Mouse (Mus musculus) embryo, embryonic 11.5 days (tissue): Measurements from ENCODE around the gene A3galt2.

ENCODE experiments used
- DNase-seq: peaks from one replicate; pipeline ENCODE4 v3.0.0-alpha.2; 2012; ENCODE audit warnings: low read depth, low spot score

The A3galt2 gene

DNA sequence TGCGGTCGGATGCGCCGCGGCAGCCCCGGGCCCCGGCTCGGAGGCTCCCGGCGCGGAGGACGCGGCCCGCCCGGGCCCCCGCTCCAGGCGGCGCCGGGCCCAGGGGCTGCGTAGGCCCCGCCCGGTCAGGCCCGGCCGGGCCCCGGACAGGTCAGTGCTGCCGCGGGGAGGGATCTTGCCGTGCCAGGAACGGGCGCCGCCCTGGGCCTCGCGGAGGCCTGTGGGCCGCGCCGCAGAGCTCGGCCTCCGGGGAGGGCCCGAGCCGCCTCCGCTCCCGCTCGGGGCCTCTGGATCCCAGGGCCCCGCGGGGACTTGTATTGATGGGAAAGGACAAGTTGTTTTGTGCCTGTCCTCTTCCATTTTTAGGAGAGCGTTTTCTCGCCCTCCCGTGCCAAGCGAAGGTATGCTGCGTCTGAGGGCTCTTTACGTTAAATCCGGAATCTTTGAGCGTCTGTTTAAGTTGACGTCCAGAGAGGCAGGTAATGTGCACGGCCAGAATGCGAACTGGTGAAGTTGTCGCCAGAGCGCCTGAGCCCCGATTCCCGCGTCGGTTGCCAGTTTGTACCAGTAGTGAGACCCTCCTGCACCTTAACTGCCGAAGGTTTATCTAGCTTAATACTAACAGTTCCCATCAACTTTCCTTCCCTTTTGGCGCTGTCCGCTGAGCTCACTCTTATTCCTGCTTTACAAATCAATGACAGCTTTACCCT, 27.3 kb upstream of the A3galt2 start:
- DNase-seq: no peak

DNA sequence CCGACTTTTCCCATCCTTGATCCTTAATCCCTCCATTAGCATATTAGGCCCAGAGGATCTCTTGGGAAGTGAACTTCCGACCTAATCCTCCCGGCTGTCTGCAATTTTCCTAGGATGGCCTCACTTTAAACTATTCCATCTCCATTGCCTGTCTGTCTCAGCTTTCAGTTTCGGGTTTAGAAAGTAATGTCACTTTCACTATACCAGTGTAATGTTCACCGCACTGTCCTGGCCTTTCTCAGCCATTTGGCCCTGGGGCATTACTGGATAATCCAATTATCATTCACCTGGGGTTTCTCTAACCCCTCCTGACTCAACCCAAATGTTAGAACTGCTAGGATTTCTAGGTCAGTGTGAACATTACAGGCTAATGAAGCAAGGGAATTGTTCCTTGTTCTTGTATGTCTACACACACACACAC, 26.7 kb upstream of the A3galt2 start:
- DNase-seq: no peak

DNA sequence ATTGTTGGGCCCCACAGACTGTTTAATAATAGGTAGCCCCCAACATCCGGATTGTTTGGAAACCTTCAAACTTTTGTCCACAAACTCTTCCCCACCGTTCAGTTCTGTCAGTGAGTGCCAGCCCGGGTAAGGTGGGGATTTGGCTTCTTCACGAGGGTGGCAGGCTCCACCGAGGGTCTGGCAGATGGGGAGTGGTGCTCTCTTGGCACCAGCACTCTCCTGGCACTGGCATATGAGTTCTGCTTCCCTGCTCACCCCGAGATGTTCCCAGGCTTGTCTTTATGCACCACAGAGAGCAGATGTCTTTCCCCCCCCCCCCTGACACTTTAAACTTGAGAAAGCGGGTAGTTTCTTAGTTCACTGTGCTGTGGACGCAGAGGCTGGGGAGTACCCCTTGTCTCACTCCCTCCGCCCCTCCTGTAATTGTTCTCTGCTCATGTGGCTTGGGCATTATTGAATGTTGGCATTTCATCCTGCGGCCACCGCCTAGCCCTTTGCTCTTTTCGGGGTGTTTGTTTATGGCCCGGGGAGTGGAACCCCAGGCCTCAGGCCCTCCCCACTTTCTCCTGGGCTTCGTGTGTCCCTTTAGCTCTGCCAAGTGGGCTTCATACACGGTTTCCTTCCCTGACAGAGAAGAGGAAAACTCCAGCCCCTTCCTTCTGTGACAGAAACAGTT, 26.0 kb upstream of the A3galt2 start:
- DNase-seq: no peak

DNA sequence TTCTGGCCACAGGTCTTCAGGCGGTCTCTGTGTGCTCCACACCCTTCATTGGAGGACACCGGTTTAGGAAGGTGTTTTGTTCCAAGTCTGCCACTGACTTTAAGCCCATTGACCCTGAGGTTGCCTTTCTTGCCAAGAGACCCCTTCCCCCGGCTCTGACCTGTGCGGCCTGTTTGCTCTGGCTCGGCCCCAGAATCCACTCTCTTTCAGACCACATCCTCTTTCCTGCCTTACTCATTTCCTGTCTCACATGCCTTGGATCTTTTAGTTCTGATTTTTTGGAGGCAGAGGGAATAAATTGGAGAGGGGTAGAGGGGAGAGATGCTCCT, 25.5 kb upstream of the A3galt2 start:
- DNase-seq: no peak

DNA sequence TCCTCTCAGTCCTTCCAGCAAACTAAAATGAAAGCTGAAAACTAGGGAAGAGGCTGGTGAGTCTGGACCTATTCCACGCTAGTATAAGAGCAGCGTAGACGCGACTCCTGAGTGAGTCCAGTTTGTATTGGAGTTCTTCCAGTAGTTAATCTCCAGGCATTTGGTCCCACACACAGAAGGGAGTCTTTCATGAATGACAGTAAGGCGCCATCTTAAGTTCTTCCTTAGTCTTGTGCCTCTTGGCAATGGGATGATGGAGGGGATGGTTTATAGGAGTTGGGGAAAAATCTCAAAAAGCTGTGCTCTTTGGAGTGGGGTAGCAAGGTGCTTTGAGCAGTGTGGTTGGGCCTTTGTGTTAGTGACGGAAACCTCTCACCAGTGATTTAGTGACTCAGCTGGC, 24.9 kb upstream of the A3galt2 start:
- DNase-seq: no peak

DNA sequence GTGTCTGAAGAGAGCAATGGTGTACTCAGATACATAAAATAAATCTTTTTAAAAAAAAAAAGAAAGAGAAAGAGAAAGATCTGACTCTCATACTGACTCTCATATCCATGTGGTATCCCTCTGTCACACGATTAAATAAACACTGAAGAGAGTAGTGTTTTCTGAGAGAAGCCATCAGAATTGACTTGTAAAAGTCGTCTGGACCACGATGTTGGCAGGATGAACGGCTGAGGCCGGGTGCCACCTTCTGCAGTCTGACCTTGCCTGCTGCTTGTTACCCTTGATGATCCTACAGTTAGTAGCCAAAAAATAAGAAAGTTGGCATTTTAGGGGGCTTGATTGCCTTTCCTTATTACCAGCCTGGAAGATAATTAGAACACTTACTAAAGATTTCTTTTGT, 22.4 kb upstream of the A3galt2 start:
- DNase-seq: no peak

DNA sequence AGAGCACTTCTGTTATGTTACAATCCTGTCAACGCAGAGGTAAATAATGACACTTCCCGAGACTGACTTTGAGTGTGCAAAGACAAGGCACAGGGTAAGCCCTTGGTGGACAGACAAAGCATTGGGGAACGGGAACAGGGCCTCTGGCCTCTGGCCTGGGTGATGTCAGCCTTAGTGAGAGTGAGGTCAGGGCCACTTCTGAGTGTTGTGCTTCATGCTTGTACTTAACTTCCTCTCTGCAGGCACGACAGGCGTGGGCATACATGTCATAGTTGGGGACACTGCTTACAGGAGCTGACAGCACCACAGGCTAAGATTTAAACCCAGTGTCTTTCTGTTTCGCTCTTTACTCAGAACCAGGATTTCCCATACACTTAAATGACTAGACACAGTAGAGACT, 21.7 kb upstream of the A3galt2 start:
- DNase-seq: no peak

DNA sequence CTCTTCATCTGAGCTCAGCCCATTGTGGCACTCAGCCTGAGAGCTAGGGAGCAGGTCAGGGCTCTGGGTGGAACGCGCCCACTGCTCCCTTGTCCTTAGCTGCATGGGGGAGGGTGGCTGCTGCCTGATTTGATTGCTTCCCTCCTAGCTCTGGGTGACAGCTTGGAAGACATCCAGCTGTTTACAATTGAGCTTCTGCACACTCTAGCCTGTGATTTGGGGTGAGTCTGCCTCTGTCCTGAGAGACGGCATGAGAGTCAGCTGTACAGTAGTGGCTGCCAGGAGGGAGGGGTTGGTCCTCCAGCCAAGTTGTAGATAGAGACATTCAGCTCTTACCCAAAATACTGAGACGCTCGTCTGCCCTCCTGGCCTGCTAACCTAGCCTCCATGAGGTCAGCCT, 20.9 kb upstream of the A3galt2 start:
- no peak for DNase-seq

DNA sequence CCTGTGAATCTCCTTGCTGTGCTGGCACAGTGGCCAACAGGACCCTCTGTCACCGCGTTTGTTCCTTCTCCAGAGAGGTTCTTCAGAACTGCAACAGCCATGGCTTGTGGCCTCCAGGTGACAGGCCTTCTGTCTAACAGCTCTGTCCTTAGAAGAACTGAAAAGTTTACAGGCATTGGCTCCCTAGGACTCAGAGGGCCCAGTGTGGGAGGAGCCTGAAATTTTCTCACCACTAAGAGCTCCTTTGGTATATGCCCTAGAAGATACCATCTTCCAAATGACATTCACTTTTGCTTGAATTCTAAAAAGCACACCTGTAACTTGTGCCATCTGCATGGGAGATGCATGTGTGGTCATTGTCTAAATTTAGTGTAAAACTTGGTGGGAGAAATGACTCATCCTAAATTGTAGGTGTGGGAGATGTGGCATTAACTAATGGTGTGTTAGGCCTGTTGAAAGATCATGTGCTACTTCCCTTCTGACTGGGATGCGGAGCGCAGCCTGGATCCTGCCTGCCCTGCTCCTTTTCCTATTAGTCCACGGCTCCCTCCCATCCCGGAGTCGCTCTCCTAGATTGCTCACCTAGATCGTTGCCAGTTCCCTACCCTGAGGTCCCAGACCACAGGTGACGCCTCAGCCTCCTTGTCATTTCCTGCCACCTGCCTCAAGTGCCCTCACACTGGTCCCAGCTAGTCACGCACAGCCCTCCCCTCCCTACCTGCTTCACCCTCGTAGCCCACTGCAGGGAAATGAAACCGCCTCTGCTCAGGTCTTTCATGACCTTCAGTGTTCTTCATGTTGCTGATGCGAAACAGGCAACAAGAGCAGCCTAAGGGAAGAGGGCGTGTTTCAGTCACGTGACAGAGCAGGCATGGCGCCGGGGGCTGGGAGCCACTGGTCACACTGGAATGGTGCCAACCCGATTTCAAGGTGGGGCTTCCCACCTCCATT, 20.2 kb upstream of the A3galt2 start:
- DNase-seq: no peak

DNA sequence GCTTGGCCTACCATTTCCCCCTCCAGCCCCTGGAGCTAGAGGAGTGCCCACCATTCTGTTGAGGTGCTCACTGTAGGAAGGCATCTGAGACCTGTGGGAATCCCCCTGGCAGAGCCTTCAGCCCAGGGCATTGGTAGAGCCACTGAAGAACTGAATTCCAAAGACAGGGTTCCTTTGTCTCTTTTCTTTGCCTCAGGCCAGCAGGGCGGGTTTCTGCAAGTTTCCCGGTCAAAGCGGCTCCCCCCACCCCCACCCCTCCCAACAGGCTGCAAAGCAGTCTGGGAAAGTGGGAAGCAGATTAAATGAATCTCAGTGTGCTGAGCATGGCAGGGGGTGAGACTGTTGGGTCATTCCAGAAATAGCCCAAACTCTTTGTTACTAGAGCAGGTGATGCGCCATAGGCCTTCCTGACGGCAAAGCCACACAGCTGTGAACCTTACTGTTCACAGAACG, 18.0 kb upstream of the A3galt2 start:
- no peak for DNase-seq

DNA sequence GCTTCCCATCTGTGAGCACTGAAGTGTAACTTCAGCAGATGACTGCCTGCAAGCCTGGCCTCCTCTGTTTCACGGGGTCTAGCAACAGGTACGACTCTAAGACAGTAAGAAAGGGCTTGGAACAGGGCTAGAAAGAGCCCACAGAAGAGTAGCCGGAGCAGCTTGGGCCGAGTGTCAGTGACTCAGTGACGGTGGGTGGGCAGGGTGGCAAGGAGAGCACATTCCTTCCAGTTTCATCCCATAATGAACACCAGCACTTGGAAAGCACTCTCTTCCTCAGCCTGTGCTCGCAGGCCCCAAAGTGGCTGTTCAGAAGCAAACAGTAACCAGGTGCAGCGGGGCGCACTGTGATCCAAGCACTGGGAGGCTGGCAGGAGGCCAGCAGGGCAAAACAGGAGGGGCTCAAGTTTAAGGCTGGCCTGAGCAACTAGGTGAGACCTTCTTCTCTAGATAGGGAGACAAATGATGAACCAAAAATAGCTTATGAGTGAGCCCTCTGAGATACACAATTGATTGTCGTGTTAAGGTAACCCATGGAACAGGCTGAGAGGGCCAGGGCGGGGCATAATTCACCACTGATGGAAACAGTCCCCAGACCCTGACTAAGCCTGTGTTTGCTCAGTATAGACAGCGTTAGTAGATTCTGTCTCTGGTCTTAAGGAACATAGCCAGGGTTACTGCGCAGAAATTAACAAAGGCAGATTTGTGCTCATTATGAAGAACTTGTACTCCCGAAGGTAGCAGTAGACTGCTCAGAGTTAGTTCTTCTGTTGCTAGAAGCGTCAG, 17.1 kb upstream of the A3galt2 start:
- DNase-seq: no peak

DNA sequence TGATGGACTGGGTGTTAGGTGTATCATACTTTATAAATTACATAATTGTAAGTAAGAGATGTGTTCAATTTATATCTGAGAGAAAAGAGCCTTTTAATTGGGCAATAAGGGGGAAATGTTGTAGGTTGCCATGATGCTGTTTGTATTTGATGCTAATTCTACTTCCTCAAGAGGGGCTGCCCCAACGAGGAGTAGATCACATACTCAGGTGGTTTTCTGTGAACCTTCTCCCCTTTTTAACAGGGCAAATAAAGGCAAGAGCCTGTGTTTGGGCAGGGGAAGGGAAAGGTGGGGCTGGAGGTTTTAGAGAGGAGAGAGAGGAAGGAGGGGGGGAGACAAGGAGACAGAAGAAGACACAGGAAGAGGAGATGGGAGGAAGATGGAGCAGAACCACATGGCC, 14.3 kb upstream of the A3galt2 start:
- no peak for DNase-seq

DNA sequence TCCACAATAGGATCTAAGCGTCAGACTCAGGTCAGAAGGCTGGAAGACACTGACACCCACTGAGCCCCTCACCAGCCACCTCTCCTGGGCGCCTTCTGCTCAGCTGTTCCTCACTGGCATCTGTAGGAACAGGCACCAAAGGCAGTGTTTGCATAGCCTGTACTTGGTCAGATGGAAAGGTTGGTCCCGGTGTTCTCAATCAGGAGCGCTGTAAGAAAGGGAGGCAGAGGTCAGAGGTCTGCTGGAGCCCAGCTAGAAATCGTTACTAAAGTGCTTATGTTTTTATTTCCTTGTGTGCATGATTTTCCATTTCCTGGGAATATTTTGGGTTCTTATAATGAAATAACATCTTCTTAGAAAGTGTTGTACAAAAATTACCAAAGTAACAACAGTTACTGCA, 13.3 kb upstream of the A3galt2 start:
- no peak for DNase-seq

DNA sequence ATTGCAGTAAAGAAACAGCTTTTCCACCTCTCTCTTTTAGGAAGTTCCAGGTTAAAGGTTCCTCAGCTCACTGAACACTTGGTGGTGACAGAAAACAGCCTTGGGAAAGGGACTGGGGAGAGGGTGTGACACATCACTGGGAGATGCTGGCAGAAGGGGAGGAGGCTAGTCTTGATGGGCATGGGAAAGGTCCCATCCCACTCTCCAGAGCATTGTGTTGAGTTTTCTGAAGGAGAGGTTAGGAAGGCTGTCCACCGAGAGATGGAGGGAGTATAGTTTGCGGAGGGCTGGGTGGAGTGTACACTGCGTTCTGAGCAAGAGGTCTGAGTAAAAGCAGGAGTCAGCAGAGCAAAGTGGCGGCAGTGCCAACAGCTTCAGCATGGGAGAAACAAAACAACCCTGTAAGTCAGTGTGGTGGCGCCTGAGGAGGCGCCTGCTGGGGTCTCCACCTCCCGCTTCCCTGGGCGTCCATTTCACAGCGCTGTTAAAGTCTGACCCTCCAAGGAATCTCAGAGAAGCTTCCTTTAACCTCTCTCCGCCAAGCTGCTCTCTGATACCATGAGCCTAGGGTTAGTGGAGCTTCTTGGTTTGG, 12.7 kb upstream of the A3galt2 start:
- DNase-seq: no peak

DNA sequence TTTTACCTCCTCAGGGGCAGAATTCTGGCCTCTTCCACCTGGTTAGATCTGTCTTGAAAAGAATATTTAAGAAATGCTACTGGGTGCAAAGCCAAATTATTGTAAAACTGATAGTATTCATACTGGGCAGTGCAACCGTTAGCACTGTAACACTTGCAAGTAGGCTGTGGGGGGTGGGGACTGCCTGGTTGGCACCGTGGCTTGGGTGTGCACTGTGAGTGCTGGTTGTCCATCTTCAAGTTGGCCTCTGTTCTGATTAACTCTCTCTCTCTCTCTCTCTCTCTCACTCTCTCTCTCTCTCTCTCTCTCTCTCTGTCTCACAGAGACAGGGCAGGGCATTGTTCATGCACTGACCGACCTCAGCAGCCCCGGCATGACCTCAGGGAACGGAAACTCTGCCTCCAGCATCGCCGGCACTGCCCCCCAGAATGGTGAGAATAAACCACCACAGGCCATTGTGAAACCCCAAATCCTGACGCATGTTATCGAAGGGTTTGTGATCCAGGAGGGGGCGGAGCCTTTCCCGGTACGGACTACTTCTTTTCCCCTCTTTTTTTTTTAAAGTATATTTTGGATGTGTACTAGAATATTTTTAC, 12.0 kb upstream of the A3galt2 start:
- no peak for DNase-seq

DNA sequence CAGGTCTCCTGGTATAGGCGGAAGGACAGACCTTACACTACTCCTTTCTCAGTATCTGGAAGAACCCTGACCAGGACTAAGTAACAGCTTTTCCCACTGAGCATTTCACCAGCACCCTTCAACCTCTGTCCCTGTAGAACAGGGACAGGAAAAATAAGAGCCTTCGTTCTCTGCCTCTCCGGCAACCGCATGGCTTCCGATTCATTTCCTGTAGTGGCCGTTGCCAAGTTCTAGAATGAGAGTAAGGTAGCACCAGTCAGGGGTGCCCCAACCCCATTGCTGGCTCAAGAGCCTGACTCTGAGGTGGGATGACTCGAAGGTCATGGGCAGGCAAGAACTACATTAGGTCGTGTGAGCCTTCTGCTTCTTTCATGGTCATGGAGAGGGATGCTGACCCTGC, 10.0 kb upstream of the A3galt2 start:
- no peak for DNase-seq

DNA sequence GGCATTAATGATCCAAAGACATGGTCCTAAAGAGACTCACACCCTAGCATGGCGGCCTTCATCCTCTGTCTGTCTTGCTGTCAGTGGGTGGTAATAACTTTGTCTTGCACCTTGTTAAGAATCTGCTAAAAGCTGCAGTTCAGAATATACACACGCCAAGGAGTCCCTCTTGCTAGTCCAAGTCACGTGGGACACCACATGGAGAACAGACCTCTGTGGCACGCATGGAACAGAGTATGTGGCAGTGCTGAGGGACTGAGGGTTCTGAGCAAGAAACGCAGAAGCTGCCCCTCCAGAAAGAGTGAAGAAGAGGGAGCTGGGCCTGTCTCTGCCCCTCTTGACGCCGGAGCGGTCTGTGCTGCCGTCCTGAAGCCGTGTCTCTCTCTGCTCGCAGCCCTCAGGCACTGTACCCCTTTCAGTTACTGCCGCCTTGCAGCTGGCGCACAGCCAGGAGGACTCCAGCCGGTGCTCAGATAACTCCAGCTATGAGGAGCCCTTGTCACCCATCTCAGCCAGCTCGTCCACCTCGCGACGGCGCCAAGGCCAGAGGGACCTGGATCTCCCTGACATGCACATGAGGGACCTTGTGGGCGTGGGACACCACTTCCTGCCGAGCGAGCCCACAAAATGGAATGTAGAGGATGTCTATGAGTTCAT, 7.4 kb upstream of the A3galt2 start:
- DNase-seq: no peak

DNA sequence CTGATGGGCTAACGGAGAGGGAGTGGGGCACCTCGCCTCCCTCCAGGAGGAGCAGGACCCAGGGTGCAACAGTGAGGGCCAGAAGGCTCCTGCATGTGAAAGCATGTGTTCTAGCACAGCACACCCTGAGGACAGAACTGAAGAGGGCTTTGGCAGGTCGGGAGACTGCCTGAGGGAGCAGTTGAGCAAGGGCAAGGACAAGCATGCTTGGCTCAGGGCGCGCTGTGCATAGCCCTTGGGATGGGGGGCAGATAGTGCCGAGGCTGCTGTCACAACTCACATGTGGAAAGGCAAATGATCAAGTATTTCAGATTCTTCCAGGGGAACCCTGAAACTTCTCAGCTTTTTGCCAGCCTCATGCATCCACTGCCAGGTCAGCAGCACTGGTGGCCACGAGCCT, 6.9 kb upstream of the A3galt2 start:
- DNase-seq: no peak

DNA sequence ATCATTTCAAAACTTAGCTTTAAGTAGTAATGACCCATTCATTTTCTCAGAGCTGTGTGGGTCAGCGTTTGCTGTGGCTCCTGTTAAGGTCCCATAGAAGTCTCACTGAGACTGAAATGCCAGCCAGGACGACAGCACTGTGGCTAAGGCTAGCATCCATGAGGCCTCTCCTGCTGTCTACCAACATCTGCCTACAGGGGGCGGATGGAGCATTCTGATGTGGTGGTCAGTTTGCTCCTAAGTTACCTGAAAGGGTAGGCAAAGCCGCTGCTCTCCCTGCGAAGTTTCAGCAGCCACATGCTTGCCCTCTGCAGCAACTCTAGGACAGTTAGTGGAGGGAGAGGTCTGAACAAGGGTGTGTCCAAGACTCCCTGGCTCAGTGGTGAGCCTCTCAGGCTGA, 4.2 kb upstream of the A3galt2 start:
- DNase-seq: no peak

DNA sequence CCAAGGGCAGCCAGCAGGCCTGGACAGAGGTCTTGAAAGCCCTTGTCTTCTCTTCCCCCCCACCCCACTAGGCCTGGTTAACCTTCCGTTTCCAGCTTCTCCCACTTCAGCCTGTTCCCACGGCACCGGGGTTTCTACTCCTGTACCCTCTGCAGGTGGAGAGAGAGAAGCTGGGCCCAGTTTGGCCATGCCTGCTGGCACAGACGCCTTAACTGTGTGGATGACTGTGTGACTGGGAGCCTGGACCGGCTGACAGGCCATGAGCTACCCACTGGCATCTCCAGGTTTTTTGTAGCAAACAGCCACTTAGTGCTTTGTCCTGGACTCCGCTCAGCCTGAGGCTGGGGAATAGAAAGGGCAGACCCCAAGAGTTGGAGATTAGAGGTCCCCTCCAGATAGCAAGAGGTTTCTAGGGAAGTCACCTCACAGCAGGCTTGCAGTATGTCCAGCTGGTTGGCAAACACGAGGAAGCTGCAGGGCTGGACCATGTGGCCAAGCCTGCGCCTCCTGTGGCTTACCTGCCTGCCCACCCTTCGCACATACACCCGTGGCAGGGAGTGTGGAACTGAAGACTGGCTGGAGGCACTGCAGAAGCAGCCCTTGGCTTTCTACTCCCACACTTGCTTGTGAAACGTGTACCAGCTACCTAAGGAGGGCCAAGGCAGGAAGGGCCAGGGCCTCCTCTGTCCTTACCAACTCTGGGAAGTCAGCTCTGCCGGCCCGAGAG, 3.0 kb upstream of the A3galt2 start:
- no peak for DNase-seq
